Mouse (Mus musculus) left cerebral cortex, adult 18-20 months (tissue): Measurements from ENCODE around the gene Gm2a. TPM values are rescaled to one million over a fixed set of nuclear protein-coding genes. Genes with fewer than 3 reads are reported as not detected.

Experiments
- total RNA-seq, 2 experiments: library from RNA; stranded (reverse); gene quantifications; 2 replicates each; pipeline ENCODE4 v1.2.3; 2021

The Gm2a gene
- total RNA-seq, 2 experiments from 2014 or later = 29.1 to 30.7 TPM

Other genes with a start within 250 kb of the Gm2a start
- gene Lyrm7, start 237.2 kb upstream of the Gm2a start, total RNA-seq = 10 to 100 TPM; 30.1 to 31.1 TPM
- 100 to 1,000 TPM; 262 to 270 TPM for gene Hint1, start 231.7 kb upstream of the Gm2a start, total RNA-seq
- gene Gpx3, start 195.7 kb upstream of the Gm2a start, total RNA-seq = 10 to 100 TPM in 1 of 2 experiments, 1 to 10 TPM in 1; 8.6 to 10.3 TPM
- gene Tnip1, start 135.2 kb upstream of the Gm2a start, total RNA-seq = 10 to 100 TPM; 34.7 to 35.6 TPM
- gene Anxa6, start 64.7 kb upstream of the Gm2a start, total RNA-seq = 10 to 100 TPM; 86.6 to 97.2 TPM
- gene Ccdc69, start 20.0 kb upstream of the Gm2a start, total RNA-seq = under 1 TPM; 0.47 to 0.77 TPM
- not detected for gene Slc36a3, start 53.6 kb downstream of the Gm2a start, total RNA-seq
- gene Slc36a2, start 87.0 kb downstream of the Gm2a start, total RNA-seq = under 1 TPM in 1 of 2 experiments, not detected in 1; 0.35 TPM
- 10 to 100 TPM; 75.5 to 82.1 TPM for gene Slc36a1, start 106.2 kb downstream of the Gm2a start, total RNA-seq
- under 1 TPM; 0.26 to 0.28 TPM for gene Fat2, start 238.4 kb downstream of the Gm2a start, total RNA-seq